Mouse (Mus musculus) kidney, adult 2 months (tissue): ENCODE data around the gene Myom1.

Experiments used
- CTCF ChIP-seq: fragments of 200-500 bp; conservative IDR thresholded peaks from 2 replicates; pipeline ENCODE4 v1.5.1; 2011; ENCODE audit warnings: low read depth, mild to moderate bottlenecking, control low read depth, low read length, moderate library complexity, mixed read lengths; ENCODE audit not compliant: insufficient read depth, insufficient read length
- POLR2A ChIP-seq: fragments of 200-500 bp; IDR thresholded peaks from one replicate; pipeline ENCODE4 v1.6.1; 2011; ENCODE audit warnings: low read depth, low read length, control low read depth

DNA sequence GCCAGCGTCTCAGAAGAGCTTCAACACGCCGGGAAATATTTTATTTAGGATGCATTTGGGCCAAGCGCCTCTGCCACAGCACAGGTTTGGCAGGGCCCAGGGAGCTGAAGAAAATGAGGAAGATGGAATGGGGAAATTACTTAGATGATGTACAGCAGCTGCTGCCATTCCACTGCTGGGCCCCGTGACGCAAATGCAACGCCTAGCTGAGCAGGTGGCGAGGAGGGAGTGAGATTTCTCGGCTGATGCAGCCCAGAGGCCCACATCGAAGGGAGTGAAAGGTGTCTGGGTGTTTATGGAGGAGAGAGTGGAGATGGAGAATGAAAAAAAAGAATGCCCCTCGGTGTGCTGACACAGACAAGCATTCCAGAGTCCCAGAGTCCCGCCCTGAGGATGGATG, 123.1 kb downstream of the Myom1 start:
- no peak for TF ChIP-seq POLR2A
- TF ChIP-seq CTCF = no peak
